Mouse (Mus musculus) hindbrain, embryonic 14.5 days (tissue): Measurements from ENCODE around the gene Pafah1b3. TPM values are rescaled to one million over a fixed set of nuclear protein-coding genes. Genes with fewer than 3 reads are reported as not detected.

Source experiments
- polyA plus RNA-seq: library from polyadenylated mRNA; unstranded; fragments of >200 nt; fragmentation: Nextera tagmentation; extraction: Ambion mirVana; gene quantifications from 2 replicates; pipeline ENCODE4 v1.2.1, GENCODE M21; 2014

Pafah1b3 gene
- polyA plus RNA-seq, 1 experiment from 2014 or later = 576 TPM

Other genes starting within 250 kb of the Pafah1b3 start
- 21.0 and 22.5 TPM in 2 replicates for gene Grik5, start 225.6 kb downstream of the Pafah1b3 start, polyA plus RNA-seq
- 29.3 and 29.4 TPM in 2 replicates for gene Zfp574, start 225.4 kb downstream of the Pafah1b3 start, polyA plus RNA-seq
- gene Pou2f2, start 118.3 kb downstream of the Pafah1b3 start, polyA plus RNA-seq = 31.8 and 32.5 TPM in 2 replicates
- gene Dedd2, start 77.4 kb downstream of the Pafah1b3 start, polyA plus RNA-seq = 13.8 and 14.9 TPM in 2 replicates
- gene Zfp526, start 76.6 kb downstream of the Pafah1b3 start, polyA plus RNA-seq = 2.4 and 2.5 TPM in 2 replicates
- 23.4 and 24.1 TPM in 2 replicates for gene Gsk3a, start 60.1 kb downstream of the Pafah1b3 start, polyA plus RNA-seq
- 5.7 and 6.7 TPM in 2 replicates for gene Erf, start 47.2 kb downstream of the Pafah1b3 start, polyA plus RNA-seq
- gene Cic, start 30.3 kb downstream of the Pafah1b3 start, polyA plus RNA-seq = 42.5 and 47.5 TPM in 2 replicates
- 4.2 and 5.2 TPM in 2 replicates for gene Prr19, start 3.4 kb upstream of the Pafah1b3 start, polyA plus RNA-seq
- 74.9 and 81.2 TPM in 2 replicates for gene Tmem145, start 8.1 kb upstream of the Pafah1b3 start, polyA plus RNA-seq
- gene Megf8, start 19.2 kb upstream of the Pafah1b3 start, polyA plus RNA-seq = 22.0 and 23.8 TPM in 2 replicates
- not detected in 2 replicates for gene Cnfn, start 71.7 kb upstream of the Pafah1b3 start, polyA plus RNA-seq
- 4.6 and 5.7 TPM in 2 replicates for gene Lipe, start 100.7 kb upstream of the Pafah1b3 start, polyA plus RNA-seq
- gene Cxcl17, start 114.9 kb upstream of the Pafah1b3 start, polyA plus RNA-seq = 0.67 and 0.80 TPM in 2 replicates
- gene Ceacam1, start 179.6 kb upstream of the Pafah1b3 start, polyA plus RNA-seq = 0.91 and 1.4 TPM in 2 replicates
- 0.21 TPM in 1 of 2 replicates, not detected in the other for gene Ceacam2, start 241.9 kb upstream of the Pafah1b3 start, polyA plus RNA-seq